Mouse (Mus musculus) brain, embryonic 14.5 days (tissue): Measurements from ENCODE around the gene Khdrbs2. TPM values are rescaled to one million over a fixed set of nuclear protein-coding genes. Genes with fewer than 3 reads are reported as not detected.

Experiments used
- DNase-seq: peaks from one replicate; pipeline ENCODE4 v3.0.0-alpha.2; 2011; ENCODE audit warnings: low read depth
- CTCF ChIP-seq: fragments of 200-500 bp; IDR thresholded peaks from 2 replicates; pipeline ENCODE4 v1.5.1; 2012; ENCODE audit warnings: inconsistent platforms, mild to moderate bottlenecking, moderate library complexity, borderline replicate concordance; ENCODE audit not compliant: insufficient read depth, insufficient read length; ENCODE audit errors: extremely low read depth
- POLR2A ChIP-seq: fragments of 200-500 bp; IDR thresholded peaks from 2 replicates; pipeline ENCODE4 v1.6.1; 2012; ENCODE audit warnings: mild to moderate bottlenecking, inconsistent platforms, borderline replicate concordance; ENCODE audit not compliant: poor library complexity, insufficient read depth, insufficient read length, severe bottlenecking; ENCODE audit errors: extremely low read depth
- polyA plus RNA-seq: library from polyadenylated mRNA; depleted of rRNA; stranded (reverse); fragments of >200 nt; gene quantifications from 2 replicates; pipeline ENCODE4 v1.2.3, GENCODE M21; 2012

Gene Khdrbs2
- polyA plus RNA-seq, 1 experiment, result 31.7 TPM

DNA sequence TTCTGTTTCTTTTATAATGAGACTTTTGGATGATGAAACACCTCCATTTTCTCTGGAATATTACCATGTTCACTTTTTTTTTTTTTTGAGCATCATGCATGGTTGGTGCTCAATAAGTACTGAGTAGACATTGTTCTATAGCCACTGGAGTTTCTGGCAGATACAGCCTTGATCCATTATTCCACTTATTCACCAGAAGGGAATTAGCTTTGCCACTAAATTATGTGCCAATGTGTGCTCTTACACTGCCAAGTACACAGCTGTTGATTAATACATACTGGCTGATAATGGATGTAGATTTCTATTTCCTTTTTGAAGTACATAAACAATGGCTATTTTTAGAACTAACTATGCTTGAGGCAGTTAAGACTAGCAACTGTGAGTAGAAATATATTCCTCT lies 137.1 kb downstream of the Khdrbs2 start:
- TF ChIP-seq CTCF (no peak), POLR2A (no peak)
- peak; percentile 81 for DNase-seq

DNA sequence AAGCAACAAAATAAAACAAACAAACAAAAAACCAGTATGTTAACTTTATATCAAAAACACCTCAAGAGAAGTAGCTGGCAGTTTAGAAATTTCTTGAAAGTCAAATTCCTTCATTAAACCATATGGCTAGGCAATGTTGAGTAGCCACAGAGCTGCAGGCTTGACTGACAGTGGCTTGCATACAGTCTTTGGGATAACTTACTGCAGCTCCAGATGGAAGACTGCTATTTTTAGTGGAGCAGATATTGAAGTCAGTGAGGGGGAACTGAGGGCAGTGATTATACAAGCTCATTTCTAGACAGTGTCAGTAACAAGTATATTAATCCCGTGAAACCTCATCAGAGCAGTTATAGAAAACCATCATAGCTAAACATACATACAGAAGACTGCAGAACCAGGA lies 166.6 kb downstream of the Khdrbs2 start:
- TF ChIP-seq CTCF, result no peak
- no peak for TF ChIP-seq POLR2A
- no peak for DNase-seq

DNA sequence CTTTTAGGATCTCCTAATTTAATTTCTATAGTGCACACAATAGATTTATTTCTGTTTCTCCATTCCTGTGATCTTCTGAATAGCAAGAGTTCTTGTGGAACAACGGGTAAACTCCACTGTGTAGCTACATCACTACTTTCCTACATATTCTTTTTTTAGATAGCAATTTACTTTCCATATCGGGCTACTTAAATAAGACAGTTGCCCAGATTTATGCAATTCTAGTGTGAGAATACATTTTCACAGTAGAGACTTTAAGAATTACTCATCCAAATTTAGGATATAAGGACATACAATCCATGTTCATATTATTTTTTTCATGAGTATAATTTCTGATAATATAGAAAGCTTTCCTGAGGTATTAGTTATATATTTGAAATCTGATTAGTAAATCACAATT lies 175.0 kb downstream of the Khdrbs2 start:
- DNase-seq, result no peak
- TF ChIP-seq CTCF (no peak), POLR2A (no peak)

DNA sequence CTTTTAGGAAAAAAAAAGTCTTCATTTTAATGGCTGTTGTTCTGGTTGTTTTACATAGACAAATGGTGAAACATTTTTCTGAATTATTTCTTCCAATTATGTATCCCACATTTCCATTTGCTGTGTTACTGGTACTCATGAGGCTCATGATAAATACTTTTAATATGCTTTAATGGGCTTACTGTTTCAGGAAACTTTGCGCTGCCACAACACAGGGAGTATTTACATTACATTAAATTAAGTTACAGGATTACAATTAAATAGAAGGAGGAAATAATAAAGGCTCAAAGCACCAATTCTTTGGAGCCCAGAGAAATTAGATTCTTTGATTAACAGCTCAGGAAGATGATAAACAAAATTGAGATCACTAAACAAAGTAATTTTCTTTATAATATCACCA lies 179.6 kb downstream of the Khdrbs2 start:
- no peak for DNase-seq
- TF ChIP-seq POLR2A (no peak), CTCF (no peak)

DNA sequence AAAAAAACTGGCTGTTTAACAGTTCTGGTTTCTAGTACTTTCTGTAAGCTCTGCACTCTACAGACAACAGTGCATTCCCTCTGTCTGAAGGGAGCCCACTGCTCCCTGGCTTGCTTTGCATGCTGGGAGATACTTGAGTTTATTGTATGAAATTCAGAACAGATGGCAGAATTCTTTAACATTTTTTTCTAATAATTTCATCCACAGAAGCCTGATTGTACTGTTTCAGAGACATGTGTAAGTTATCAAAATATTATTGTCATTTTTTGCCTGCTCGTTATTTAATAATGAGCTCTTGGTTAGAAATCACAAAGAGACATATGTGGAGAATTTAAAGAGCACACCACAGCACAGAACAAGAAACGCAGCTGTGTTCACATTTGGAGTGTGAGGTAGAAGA lies 191.0 kb downstream of the Khdrbs2 start:
- no peak for TF ChIP-seq POLR2A
- DNase-seq, result peak; percentile 67

DNA sequence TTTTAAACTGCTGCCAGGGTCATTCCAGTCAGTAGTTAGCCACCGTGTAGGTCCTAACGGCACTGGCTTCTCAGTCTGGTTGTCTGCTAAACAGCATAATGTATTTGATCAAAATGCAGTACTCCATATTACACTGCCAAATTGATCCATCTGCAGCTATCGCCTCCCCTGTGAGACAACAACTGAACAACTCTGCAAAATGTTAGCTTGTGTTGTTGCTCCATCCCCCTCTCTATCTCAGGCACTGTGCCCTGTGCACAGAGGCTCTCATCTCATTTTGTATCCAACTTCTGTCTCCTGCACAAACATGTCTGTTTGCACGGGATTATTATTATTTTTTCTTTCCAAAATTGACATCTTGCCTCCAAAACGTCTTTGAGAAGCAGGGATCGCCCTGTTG lies 225.0 kb downstream of the Khdrbs2 start:
- DNase-seq, result peak; percentile 73
- TF ChIP-seq POLR2A (no peak), CTCF (no peak)

DNA sequence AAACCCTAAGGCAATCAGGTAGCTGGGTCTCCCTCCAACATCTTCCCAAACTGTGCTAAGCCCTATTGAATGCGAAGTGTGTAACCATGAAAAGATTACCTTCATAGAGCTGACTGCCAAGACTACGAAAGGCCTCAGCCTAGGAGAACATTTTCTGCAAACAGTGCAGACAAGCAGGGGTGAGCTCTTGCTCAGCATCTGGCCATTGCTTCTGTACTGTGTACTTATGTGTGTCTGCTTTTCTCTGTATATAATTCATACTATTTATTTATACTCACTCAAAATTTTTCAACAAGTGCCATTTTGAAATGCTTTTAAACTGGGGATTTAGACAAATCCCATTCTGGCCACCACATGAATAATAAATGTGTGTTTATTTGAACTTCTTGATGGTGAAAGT lies 235.1 kb downstream of the Khdrbs2 start:
- no peak for DNase-seq
- no peak for TF ChIP-seq CTCF
- TF ChIP-seq POLR2A, result no peak

DNA sequence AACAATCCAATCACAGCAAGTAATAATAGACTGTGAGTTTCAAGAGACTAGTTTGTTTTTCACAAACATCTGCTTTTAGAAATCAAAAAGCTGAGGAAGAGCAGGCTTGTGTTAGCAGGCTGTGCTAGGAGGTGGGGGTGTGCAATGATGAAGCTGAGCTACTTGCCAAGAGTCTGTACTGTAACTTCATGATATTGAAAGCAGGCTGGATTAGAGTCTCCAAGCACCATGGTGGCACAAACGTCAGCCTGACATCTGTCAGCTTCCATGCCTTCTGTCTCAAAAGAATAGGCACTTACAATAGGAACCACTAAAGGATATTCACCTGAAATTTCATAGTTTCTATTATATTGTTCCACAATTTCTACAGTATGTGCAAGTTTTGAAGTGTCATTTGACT lies 255.9 kb downstream of the Khdrbs2 start:
- peak; percentile 53 for DNase-seq
- TF ChIP-seq CTCF (no peak), POLR2A (no peak)

DNA sequence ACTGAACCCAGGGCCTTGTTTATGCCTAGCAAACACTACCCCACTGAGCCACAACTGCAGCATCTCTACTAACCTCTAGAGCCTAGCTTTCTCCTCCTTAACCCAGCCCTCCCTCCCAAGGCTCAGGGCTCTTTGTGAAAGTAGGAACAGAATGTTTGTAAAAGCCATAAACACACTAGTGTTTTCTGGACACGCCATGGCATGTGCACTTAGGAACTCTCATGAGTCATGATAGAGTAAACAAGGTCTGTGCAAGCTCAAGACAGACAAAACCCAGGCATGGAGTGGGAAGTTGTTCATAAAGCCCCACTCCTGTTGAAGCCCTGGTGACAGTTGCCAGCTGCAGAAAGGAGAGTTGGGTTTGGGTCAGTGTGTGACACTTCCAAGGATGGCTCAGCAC lies 257.0 kb downstream of the Khdrbs2 start:
- no peak for DNase-seq
- TF ChIP-seq POLR2A (no peak), CTCF (no peak)

DNA sequence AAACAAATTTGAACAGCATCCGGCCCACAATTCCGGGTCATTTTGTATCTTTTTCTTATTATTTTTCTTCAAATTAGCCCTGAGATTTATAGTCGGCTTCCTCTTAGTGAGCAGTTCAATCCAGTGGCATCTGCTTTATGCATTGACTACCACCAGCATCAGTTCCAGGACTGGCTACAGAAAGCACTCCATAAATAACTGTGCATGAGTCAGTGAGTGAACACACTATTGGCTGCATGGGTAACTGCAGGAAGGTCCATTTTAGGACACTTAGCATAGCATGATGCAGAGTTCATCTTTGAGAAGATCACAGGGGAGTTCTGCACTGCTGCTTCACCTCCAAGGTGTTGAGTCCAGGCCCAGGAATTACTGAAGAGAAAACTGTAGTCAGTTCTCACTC lies 258.0 kb downstream of the Khdrbs2 start:
- TF ChIP-seq CTCF (no peak), POLR2A (no peak)
- DNase-seq, result no peak

DNA sequence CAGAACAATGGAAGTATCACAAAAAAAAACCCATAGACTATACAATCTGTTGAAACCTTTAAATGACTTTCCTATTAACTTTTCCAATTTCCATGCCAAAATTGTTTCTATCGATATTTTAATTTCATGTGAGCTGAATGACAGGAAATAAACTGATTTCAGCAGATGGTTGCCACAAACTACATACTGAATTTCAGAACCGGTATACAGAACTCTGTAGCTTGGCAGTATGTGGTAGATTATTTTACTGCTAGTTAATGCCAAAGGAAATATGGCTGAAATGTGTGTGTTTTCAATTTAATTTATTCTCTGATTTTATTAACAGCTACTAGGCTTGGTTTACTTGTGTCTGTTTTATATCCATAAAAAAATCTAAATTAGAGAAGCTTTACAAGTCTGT lies 260.6 kb downstream of the Khdrbs2 start:
- DNase-seq, result peak; percentile 51
- TF ChIP-seq POLR2A, result no peak
- no peak for TF ChIP-seq CTCF

DNA sequence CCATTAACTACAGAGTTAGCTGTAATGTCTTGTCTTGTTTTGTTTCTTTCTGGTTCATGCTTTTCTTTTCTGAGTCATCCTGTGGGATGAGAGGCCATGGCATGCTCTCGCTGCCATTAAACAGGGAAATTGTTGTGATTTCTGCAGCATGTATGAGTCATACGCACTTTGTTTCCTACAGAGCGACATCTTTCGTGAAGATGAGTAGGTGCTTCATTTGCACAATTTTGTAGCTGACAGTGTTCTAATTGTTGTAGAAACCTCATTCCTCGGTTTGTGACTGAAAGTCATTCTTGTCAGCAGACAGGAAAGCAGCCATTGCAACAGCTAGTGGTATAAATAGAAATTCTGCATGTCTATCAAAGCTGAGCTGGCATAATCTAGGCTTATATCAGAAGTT lies 271.4 kb downstream of the Khdrbs2 start:
- no peak for DNase-seq
- TF ChIP-seq POLR2A, result no peak
- TF ChIP-seq CTCF, result no peak

DNA sequence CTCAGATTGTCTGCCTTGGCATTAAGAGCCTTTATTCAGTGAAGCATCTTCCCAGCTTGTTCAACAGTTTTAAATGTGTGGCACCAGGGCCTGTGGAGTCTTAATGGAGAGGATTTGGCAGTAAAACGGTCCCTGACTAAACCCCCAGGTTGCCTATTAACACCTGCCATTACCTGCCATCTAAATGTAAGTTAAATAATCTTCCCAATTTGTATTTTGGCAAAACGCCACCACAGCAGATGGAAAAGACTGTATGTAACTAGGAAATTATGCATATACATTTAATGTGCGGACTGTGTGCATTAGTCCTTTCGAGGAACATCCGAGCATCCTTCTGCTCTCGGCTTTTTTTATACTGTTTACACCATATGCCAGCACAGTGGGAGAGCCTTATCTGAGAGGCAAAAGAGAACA lies 290.6 kb downstream of the Khdrbs2 start:
- peak; percentile 87 for DNase-seq
- TF ChIP-seq POLR2A (no peak), CTCF (no peak)

DNA sequence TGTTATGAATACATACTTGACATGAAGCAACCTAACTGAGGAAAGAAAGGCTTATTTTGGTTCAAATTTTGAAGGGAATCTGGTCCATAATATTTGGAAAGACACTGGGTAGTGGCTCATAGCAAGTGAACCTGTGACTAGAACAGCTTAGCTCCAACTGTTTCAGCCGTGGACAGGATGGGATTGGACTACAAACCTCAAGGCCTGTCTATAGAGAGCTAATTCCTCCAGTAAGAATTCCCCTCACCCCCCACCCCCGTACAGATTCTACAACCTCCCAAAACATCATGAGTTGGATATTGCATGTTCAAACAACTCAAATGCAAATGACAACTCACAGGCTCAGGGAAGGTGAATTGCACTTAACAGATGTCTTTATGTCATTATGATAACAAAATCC lies 298.5 kb downstream of the Khdrbs2 start:
- TF ChIP-seq POLR2A, result no peak
- TF ChIP-seq CTCF, result no peak
- no peak for DNase-seq
